Mouse (Mus musculus) cerebellum, adult 2 months (tissue): ENCODE measurements at regions not wholly inside any gene's neighbourhood (a gene's known extent, or its start where the extent isn't known, plus 50 kb on each side); places are given as distances from the start of the nearest gene placed in this dataset.
"Not testable (repeated sequence)": the region's sequence is repeated elsewhere in the genome, so short reads cannot be mapped to it uniquely, and the experiment has no call there.

ENCODE experiments used
- CTCF ChIP-seq: fragments of 200-500 bp; IDR thresholded peaks from 2 replicates; pipeline ENCODE4 v1.5.1; 2011; ENCODE audit warnings: low read depth, mild to moderate bottlenecking, control low read depth, low read length, moderate library complexity, borderline replicate concordance; ENCODE audit not compliant: insufficient read depth
- POLR2A ChIP-seq: fragments of 200-500 bp; IDR thresholded peaks from 2 replicates; pipeline ENCODE4 v1.6.1; 2011; ENCODE audit warnings: low read length, control low read depth, borderline replicate concordance; ENCODE audit not compliant: insufficient read depth

DNA sequence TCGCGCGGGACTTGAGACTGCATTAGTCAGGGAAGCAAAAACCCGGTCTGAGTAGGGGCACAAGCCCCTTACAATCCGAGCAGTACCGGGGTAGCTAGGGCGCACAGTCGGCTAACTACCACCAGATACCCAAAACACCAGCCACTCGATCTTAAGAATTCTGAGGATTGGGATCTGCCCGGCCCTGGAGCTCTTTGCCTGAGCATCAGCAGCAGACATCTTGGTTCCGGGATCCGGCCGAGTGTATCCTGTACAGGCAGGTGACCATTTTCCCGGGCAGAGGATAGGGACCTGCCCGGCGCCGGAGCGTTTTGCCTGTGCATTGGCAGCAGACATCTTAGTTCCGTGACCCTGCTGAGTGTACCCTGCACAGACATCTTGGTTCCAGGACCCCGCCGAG lies 66.7 kb upstream of the Zfp960 start:
- not testable (repeated sequence) for TF ChIP-seq CTCF, POLR2A
